Mouse (Mus musculus): Measurements from ENCODE around the gene Ints7. TPM values are rescaled to one million over a fixed set of nuclear protein-coding genes. Genes with fewer than 3 reads are reported as not detected.

The Ints7 gene
- 58.0 and 62.9 TPM in 2 replicates for polyA plus RNA-seq (2016; fragmentation: Nextera tagmentation; extraction: Ambion mirVana)

GRCm38 (mm10) chr1:191575458-191576247 lies at the start of gene Ints7, which contains the start of gene Dtl:
TSS of gene Ints7 (plus strand) at chr1:191575636.
TSS of gene Dtl (minus strand) at chr1:191575544.
- peak; percentile 99 for ATAC-seq (ENCODE audit: low FRiP score, low read depth)
- no peaks in the 10 kb centered on the region for H3K9me3 ChIP-seq
- H3K27ac ChIP-seq: peak within 1 kb of the TSS; percentile 79
- H3K4me2 ChIP-seq (replicated peaks): peak within 1 kb of the TSS; percentile 76
- peak within 1 kb of the TSS; percentile 64 for H3K9ac ChIP-seq
- WGBS: under 1% methylated on average over 70 of the region's 70 CpGs
- peaks cover 5% of the 10 kb centered on the region; the same call in 1 of the 2 replicates for H3K36me3 ChIP-seq
- H3K4me1 ChIP-seq: peaks cover 23% of the 10 kb centered on the region
- H3K4me3 ChIP-seq: peak within 1 kb of the TSS; percentile 86
- H3K27me3 ChIP-seq (replicated peaks): no peaks in the 10 kb centered on the region

DNA sequence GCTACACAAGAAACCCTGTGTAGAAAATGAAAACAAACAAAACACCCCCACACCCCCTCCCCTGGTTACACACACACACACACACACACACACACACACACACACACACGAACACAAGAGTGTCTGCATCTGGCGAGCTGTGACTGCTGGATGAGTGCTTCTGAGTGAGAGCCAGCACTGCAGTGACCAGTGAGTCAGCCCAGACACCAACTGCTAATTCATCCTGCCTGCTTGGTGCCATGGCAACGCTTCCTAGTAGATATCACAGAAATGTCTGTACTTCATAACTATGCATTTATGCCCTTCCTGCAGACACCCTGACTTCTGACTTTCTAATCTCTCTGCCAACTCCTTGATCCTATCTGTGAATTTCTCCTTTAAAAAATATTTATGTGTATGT lies 48.3 kb upstream of the Ints7 start:
- WGBS: 78% methylated on average over 3 of the region's 3 CpGs

DNA sequence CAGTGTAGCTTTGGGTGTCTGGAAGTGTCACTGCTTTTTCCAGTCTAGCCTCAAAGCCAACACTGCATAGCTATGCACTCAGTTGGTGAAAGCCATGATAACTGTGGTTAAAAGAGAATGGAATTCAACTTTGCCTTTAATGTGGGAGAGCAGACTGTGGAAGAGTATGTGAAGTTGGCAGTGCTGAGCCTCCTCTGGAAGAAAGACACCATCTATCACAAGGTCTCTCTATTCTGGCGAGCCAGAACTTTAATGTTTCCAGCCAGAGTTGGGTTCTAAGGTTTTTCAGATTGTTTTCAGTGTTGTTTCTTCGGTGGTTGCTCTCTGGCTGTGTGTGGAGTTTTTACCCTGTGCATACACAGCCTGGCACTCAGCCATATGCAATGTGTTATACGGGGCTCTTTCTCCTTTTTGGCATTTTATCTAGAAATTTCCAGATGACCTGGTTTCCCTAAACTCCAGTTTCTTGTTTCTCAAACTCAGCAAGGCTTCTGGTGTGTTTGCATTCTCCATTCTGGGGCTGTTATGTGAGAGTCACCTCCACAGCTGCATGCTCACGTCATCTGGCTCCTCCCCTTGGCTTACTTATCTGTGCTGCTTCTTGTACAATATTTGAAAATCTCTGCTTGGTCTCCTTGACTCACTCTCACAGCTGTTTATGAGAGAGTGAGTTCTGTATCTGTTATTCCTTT lies 47.4 kb upstream of the Ints7 start:
- no peak for ATAC-seq (ENCODE audit: low FRiP score, low read depth)
- no peaks in the 10 kb centered on the region for H3K9me3 ChIP-seq
- no peak overlapping the region for H3K27ac ChIP-seq
- no peak overlapping the region for H3K4me3 ChIP-seq
- H3K4me1 ChIP-seq: no peaks in the 10 kb centered on the region
- WGBS: 82% methylated on average over 4 of the region's 4 CpGs
- H3K9ac ChIP-seq: no peak overlapping the region
- H3K36me3 ChIP-seq: no peaks in the 10 kb centered on the region
- H3K27me3 ChIP-seq (replicated peaks): no peaks in the 10 kb centered on the region
- no peak overlapping the region for H3K4me2 ChIP-seq (replicated peaks)

More for the DNA sequence above, 48.3 kb upstream of the Ints7 start:
- no peak overlapping the region for H3K4me2 ChIP-seq (replicated peaks)
- H3K36me3 ChIP-seq: no peaks in the 10 kb centered on the region
- H3K27ac ChIP-seq: no peak overlapping the region
- no peak overlapping the region for H3K9ac ChIP-seq
- H3K9me3 ChIP-seq: no peaks in the 10 kb centered on the region
- no peaks in the 10 kb centered on the region for H3K27me3 ChIP-seq (replicated peaks)
- no peak for ATAC-seq (ENCODE audit: low FRiP score, low read depth)
- H3K4me1 ChIP-seq: no peaks in the 10 kb centered on the region
- no peak overlapping the region for H3K4me3 ChIP-seq

- Histone ChIP-seq H3K4me1 (no peaks in the 10 kb centered on the region), H3K9ac (no peak overlapping the region), H3K27me3 (replicated peaks) (no peaks in the 10 kb centered on the region), H3K27ac (no peak overlapping the region), H3K9me3 (no peaks in the 10 kb centered on the region), H3K4me2 (replicated peaks) (no peak overlapping the region), H3K36me3 (no peaks in the 10 kb centered on the region), H3K4me3 (no peak overlapping the region)
- no peak for ATAC-seq (ENCODE audit: low FRiP score, low read depth)
- WGBS: 84% methylated on average over 2 of the region's 2 CpGs
These were observed 46.0 kb upstream of the Ints7 start for GRCm38 (mm10) chr1:191529406-191529805.

DNA sequence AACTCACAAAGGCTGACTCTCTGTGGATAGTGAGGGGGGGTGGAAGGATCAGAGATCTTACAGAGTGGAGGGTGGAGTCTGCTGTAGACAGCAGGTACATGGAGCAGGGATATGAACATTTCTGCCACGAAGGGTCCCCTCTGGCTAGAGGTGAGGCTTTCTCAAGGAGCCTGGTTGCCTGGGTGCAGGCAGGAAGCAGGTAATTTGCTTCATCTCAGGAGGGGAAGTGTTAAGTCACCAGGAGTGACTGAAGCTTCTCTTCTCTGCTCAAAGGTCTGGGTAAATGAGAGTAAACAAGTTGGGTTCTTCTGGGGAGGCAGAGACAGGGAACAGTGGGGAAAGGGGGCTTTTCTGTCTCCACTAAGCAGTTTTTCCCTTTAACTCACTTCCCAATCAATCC lies 44.4 kb upstream of the Ints7 start:
- 60% methylated on average over 1 of the region's 1 CpGs for WGBS
- H3K4me3 ChIP-seq: no peak overlapping the region
- no peaks in the 10 kb centered on the region for H3K4me1 ChIP-seq
- H3K4me2 ChIP-seq (replicated peaks): no peak overlapping the region
- H3K36me3 ChIP-seq: no peaks in the 10 kb centered on the region
- H3K9me3 ChIP-seq: no peaks in the 10 kb centered on the region
- no peak for ATAC-seq (ENCODE audit: low FRiP score, low read depth)
- H3K27me3 ChIP-seq (replicated peaks): no peaks in the 10 kb centered on the region
- no peak overlapping the region for H3K27ac ChIP-seq
- no peak overlapping the region for H3K9ac ChIP-seq

DNA sequence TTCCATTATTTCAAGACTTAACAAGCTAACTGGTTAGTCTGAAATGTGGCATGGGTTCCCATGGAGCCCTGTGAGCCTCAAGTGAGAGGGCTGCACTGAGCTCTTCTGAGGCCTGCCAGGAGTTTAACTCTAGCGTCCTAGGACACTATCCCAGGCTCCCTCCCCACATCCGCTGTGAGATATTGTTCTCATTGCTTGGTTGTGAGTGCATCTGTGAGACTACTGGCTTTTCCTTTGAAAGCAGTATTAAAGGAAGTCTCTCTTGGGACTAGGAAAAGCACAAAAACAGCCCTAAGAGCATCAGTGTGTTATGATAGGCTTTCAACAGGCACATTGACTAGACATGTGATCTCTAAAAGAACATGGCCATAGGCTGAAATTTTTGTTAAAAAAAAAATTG lies 40.5 kb upstream of the Ints7 start:
- Histone ChIP-seq H3K4me2 (replicated peaks) (no peak overlapping the region), H3K9ac (no peak overlapping the region), H3K4me3 (no peak overlapping the region), H3K27me3 (replicated peaks) (no peaks in the 10 kb centered on the region), H3K36me3 (peaks cover 5% of the 10 kb centered on the region), H3K9me3 (no peaks in the 10 kb centered on the region), H3K27ac (no peak overlapping the region), H3K4me1 (no peaks in the 10 kb centered on the region)
- ATAC-seq (ENCODE audit: low FRiP score, low read depth): no peak
- 71% methylated on average over 2 of the region's 2 CpGs for WGBS

DNA sequence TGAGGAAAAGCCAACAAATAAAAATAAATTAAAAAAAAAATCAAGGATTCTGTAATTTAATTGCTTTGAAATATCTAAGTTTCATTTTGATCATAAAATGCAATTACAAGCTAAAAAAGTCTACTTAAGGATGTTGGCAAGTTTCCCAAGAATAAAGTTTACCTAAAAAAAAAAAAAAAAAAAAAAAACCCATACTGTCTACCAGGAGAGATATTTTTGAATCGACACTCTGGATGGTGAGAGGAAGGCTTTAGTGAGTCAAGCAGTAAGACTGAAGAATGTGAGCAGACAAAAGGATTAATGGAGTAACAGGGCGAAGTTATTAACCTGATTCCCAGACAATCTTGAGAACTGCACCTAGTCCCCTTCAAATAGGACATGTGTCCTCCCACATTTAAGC lies 35.1 kb upstream of the Ints7 start:
- 89% methylated on average over 2 of the region's 2 CpGs for WGBS
- Histone ChIP-seq H3K9me3 (no peaks in the 10 kb centered on the region), H3K4me3 (no peak overlapping the region), H3K27ac (no peak overlapping the region), H3K27me3 (replicated peaks) (no peaks in the 10 kb centered on the region), H3K36me3 (peaks cover 15% of the 10 kb centered on the region), H3K9ac (no peak overlapping the region), H3K4me2 (replicated peaks) (no peak overlapping the region), H3K4me1 (no peaks in the 10 kb centered on the region)
- ATAC-seq (ENCODE audit: low FRiP score, low read depth): no peak

GRCm38 (mm10) chr1:191541014-191541413 lies 34.4 kb upstream of the Ints7 start:
- WGBS: 91% methylated on average over 9 of the region's 9 CpGs
- Histone ChIP-seq H3K36me3 (peaks cover 22% of the 10 kb centered on the region), H3K4me1 (no peaks in the 10 kb centered on the region), H3K4me2 (replicated peaks) (no peak overlapping the region), H3K4me3 (no peak overlapping the region), H3K27me3 (replicated peaks) (no peaks in the 10 kb centered on the region), H3K27ac (no peak overlapping the region), H3K9ac (no peak overlapping the region), H3K9me3 (no peaks in the 10 kb centered on the region)
- no peak for ATAC-seq (ENCODE audit: low FRiP score, low read depth)

GRCm38 (mm10) chr1:191541619-191542018 lies 33.8 kb upstream of the Ints7 start:
- no peak overlapping the region for H3K4me2 ChIP-seq (replicated peaks)
- no peaks in the 10 kb centered on the region for H3K9me3 ChIP-seq
- WGBS: 93% methylated on average over 4 of the region's 4 CpGs
- H3K27ac ChIP-seq: no peak overlapping the region
- no peaks in the 10 kb centered on the region for H3K4me1 ChIP-seq
- H3K36me3 ChIP-seq: peaks cover 27% of the 10 kb centered on the region
- ATAC-seq (ENCODE audit: low FRiP score, low read depth): no peak
- H3K4me3 ChIP-seq: no peak overlapping the region
- no peaks in the 10 kb centered on the region for H3K27me3 ChIP-seq (replicated peaks)
- H3K9ac ChIP-seq: no peak overlapping the region

GRCm38 (mm10) chr1:191543747-191544146 lies 31.7 kb upstream of the Ints7 start:
- ATAC-seq (ENCODE audit: low FRiP score, low read depth): no peak
- Histone ChIP-seq H3K4me2 (replicated peaks) (no peak overlapping the region), H3K36me3 (peaks cover 26% of the 10 kb centered on the region), H3K27me3 (replicated peaks) (no peaks in the 10 kb centered on the region), H3K4me1 (no peaks in the 10 kb centered on the region), H3K9me3 (no peaks in the 10 kb centered on the region), H3K4me3 (no peak overlapping the region), H3K27ac (no peak overlapping the region), H3K9ac (no peak overlapping the region)
- WGBS: 92% methylated on average over 3 of the region's 3 CpGs

- H3K27ac ChIP-seq: no peak overlapping the region
- peaks cover 19% of the 10 kb centered on the region for H3K36me3 ChIP-seq
- H3K9me3 ChIP-seq: no peaks in the 10 kb centered on the region
- H3K4me3 ChIP-seq: no peak overlapping the region
- no peaks in the 10 kb centered on the region for H3K27me3 ChIP-seq (replicated peaks)
- no peak for ATAC-seq (ENCODE audit: low FRiP score, low read depth)
- H3K4me1 ChIP-seq: no peaks in the 10 kb centered on the region
- no peak overlapping the region for H3K9ac ChIP-seq
- WGBS: 81% methylated on average over 4 of the region's 4 CpGs
- no peak overlapping the region for H3K4me2 ChIP-seq (replicated peaks)
These were observed 24.6 kb upstream of the Ints7 start for GRCm38 (mm10) chr1:191550786-191551185.

DNA sequence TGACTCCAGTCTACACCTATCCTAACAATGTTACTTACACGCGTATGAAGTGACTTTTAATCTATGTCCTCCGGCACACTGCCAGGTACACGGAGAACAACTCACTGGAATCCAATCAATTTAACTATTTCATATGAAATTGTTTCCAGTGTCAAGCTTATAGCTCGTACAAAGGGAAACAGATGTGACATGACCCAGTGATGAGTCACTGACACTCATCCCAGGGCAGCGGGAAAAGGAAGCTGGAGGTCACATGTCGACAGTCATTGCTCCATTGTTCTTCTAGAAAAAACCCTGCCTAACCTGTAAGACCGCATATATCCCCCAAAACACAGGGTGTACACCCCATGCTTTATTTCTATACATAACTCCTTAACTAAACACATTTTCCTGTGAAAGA lies 18.3 kb upstream of the Ints7 start:
- no peaks in the 10 kb centered on the region for H3K4me1 ChIP-seq
- no peak overlapping the region for H3K9ac ChIP-seq
- H3K4me2 ChIP-seq (replicated peaks): no peak overlapping the region
- no peaks in the 10 kb centered on the region for H3K9me3 ChIP-seq
- H3K27me3 ChIP-seq (replicated peaks): no peaks in the 10 kb centered on the region
- H3K27ac ChIP-seq: no peak overlapping the region
- H3K4me3 ChIP-seq: no peak overlapping the region
- no peak for ATAC-seq (ENCODE audit: low FRiP score, low read depth)
- peaks cover 4% of the 10 kb centered on the region for H3K36me3 ChIP-seq
- 87% methylated on average over 8 of the region's 8 CpGs for WGBS
